Mouse (Mus musculus): ENCODE results near the gene Tomm70a. TPM values are rescaled to one million over a fixed set of nuclear protein-coding genes. Genes with fewer than 3 reads are reported as not detected.

The Tomm70a gene
- total and polyA plus RNA-seq, 3 experiments, result 97.4 to 162 (median 123) TPM

- H3K4me3 ChIP-seq (ENCODE audit: control insufficient read depth in 1 of 2, insufficient read depth in 1 of 2, low read depth in 2 of 2, low read length in 2 of 2), result no peak overlapping the region
- H3K36me3 ChIP-seq (ENCODE audit: control insufficient read depth in 1 of 2, insufficient read depth in 2 of 2, low read length in 2 of 2), result peaks cover 2 to 56% of the 10 kb centered on the region in 2 experiments; a peak in 2 of 4 replicates
- H3K27ac ChIP-seq (ENCODE audit: control insufficient read depth, low read depth, low read length), result no peak overlapping the region
- no peaks in the 10 kb centered on the region for H3K79me2 ChIP-seq (ENCODE audit: control insufficient read depth, insufficient read depth, low read length, poor library complexity)
- no peaks in the 10 kb centered on the region for H3K27me3 ChIP-seq (ENCODE audit: control insufficient read depth in 1 of 2, insufficient read depth in 2 of 2, low read length in 2 of 2)
- H3K4me1 ChIP-seq (ENCODE audit: control insufficient read depth in 1 of 2, insufficient read depth in 2 of 2, low read length in 2 of 2), result no peaks in the 10 kb centered on the region
- no peaks in the 10 kb centered on the region for H3K9me3 ChIP-seq (replicated peaks; ENCODE audit: insufficient read depth, low read length)
- DNase-seq (ENCODE audit: low read depth, low spot score), result no peak
- H3K9ac ChIP-seq (ENCODE audit: control insufficient read depth, low read depth, low read length, poor library complexity, severe bottlenecking), result no peak overlapping the region
- TF ChIP-seq BHLHE40 (IDR thresholded peaks at IDR 0.05; ENCODE audit: borderline replicate concordance, low read depth, low read length), result no peak
- no peak for TF ChIP-seq TBP (IDR thresholded peaks at IDR 0.05; ENCODE audit: low read depth, low read length)
- TF ChIP-seq NRF1 (IDR thresholded peaks at IDR 0.05; ENCODE audit: insufficient read depth, low read depth, low read length, poor library complexity, severe bottlenecking), result no peak
- no peak for TF ChIP-seq E2F4 (IDR thresholded peaks at IDR 0.05; ENCODE audit: borderline replicate concordance, low read depth, low read length)
- TF ChIP-seq TAL1 (IDR thresholded peaks at IDR 0.05; ENCODE audit: low read length), result no peak
- no peak for TF ChIP-seq HCFC1 (IDR thresholded peaks at IDR 0.05; ENCODE audit: low read depth, low read length)
These were observed 23.2 kb downstream of the Tomm70a start for GRCm38 (mm10) chr16:57144741-57145140.

GRCm38 (mm10) chr16:57151437-57151836, 29.9 kb downstream of the Tomm70a start:
- no peak overlapping the region for H3K9ac ChIP-seq (ENCODE audit: control insufficient read depth, low read depth, low read length, poor library complexity, severe bottlenecking)
- no peaks in the 10 kb centered on the region for H3K9me3 ChIP-seq (replicated peaks; ENCODE audit: insufficient read depth, low read length)
- no peaks in the 10 kb centered on the region for H3K27me3 ChIP-seq (ENCODE audit: control insufficient read depth in 1 of 2, insufficient read depth in 2 of 2, low read length in 2 of 2)
- TF ChIP-seq NRF1 (IDR thresholded peaks at IDR 0.05; ENCODE audit: insufficient read depth, low read depth, low read length, poor library complexity, severe bottlenecking) (no peak), JUND (IDR thresholded peaks at IDR 0.05; ENCODE audit: low read depth, low read length) (no peak), MXI1 (IDR thresholded peaks at IDR 0.05; ENCODE audit: low read depth, low read length) (no peak), EP300 (IDR thresholded peaks at IDR 0.05; ENCODE audit: low read depth in 1 of 2, low read length in 2 of 2) (no peak), KAT2A (conservative IDR thresholded peaks at IDR 0.05; ENCODE audit: low read depth, low read length) (no peak), ZMIZ1 (IDR thresholded peaks at IDR 0.05; ENCODE audit: low read depth, low read length) (no peak), CTCF (IDR thresholded peaks at IDR 0.05 in 2 of 3, conservative IDR thresholded peaks at IDR 0.05 in 1 of 3; ENCODE audit: control insufficient read depth in 1 of 3, insufficient read depth in 1 of 3, low read depth in 2 of 3, low read length in 3 of 3, poor library complexity in 1 of 3, severe bottlenecking in 1 of 3) (no peak), MAX (IDR thresholded peaks at IDR 0.05; ENCODE audit: low read length) (no peak), POLR2AphosphoS2 (IDR thresholded peaks at IDR 0.05; ENCODE audit: low read length) (no peak), USF2 (IDR thresholded peaks at IDR 0.05; ENCODE audit: borderline replicate concordance in 1 of 2, insufficient read depth in 1 of 2, low read depth in 1 of 2, low read length in 2 of 2) (no peak), MEF2A (IDR thresholded peaks at IDR 0.05; ENCODE audit: extremely low read depth, insufficient replicate concordance, low read depth, low read length, poor library complexity, severe bottlenecking) (no peak), MAZ (IDR thresholded peaks at IDR 0.05; ENCODE audit: low read depth, low read length) (no peak), RCOR1 (IDR thresholded peaks at IDR 0.05; ENCODE audit: low read depth, low read length) (no peak), MYC (IDR thresholded peaks at IDR 0.05; ENCODE audit: low read depth, low read length) (no peak)
- no peak for DNase-seq (ENCODE audit: low read depth, low spot score)
- H3K36me3 ChIP-seq (ENCODE audit: control insufficient read depth in 1 of 2, insufficient read depth in 2 of 2, low read length in 2 of 2), result peaks cover 10 to 35% of the 10 kb centered on the region in 2 experiments
- no peak overlapping the region for H3K27ac ChIP-seq (ENCODE audit: control insufficient read depth, low read depth, low read length)
- H3K4me1 ChIP-seq (ENCODE audit: control insufficient read depth in 1 of 2, insufficient read depth in 2 of 2, low read length in 2 of 2), result peaks cover 0 to 2% of the 10 kb centered on the region in 2 experiments; a peak in 1 of 4 replicates
- H3K79me2 ChIP-seq (ENCODE audit: control insufficient read depth, insufficient read depth, low read length, poor library complexity), result peaks cover 1% of the 10 kb centered on the region; the same call in 1 of the 2 replicates
- no peak overlapping the region for H3K4me3 ChIP-seq (ENCODE audit: control insufficient read depth in 1 of 2, insufficient read depth in 1 of 2, low read depth in 2 of 2, low read length in 2 of 2)
